Mouse (Mus musculus): ENCODE measurements around the gene Acvr1b.

Acvr1b gene

GRCm38 (mm10) chr15:101253886-101254795 lies 80.3 kb downstream of the Acvr1b start, which contains the start of gene Nr4a1:
TSS of gene Nr4a1 (plus strand) at chr15:101254269.
- POLR2A ChIA-PET, result interaction anchor here (0.6 to 17.4 kb wide), 19 partner anchors 8 to 305 kb away, joined by 3 to 268 read pairs (median 6); partner anchors contain the start of gene Atg101 (in 1 of the 4)
- CTCF ChIA-PET, result interaction anchor here in 3 of 4 experiments (0.6 to 2.0 kb wide), 12 partner anchors 8 to 40 kb away, joined by 3 to 9 read pairs (median 4); no protein-coding TSS in a partner anchor

- ChIA-PET CTCF (interaction anchor here in 3 of 4 experiments (0.5 to 2.0 kb wide), 8 partner anchors 13 to 1328 kb away, joined by 3 to 9 read pairs (median 4); no protein-coding TSS in a partner anchor), POLR2A (interaction anchor here (0.5 to 17.4 kb wide), 18 partner anchors 9 to 991 kb away, joined by 3 to 268 read pairs (median 6); partner anchors contain the start of gene Atg101 (in 1 of the 4))
Observed at GRCm38 (mm10) chr15:101255842-101256462, 82.1 kb downstream of the Acvr1b start.

- ChIA-PET CTCF (interaction anchor here in 2 of 4 experiments (0.5 to 2.0 kb wide), 5 partner anchors 16 to 1327 kb away, joined by 3 to 9 read pairs (median 4); no protein-coding TSS in a partner anchor), POLR2A (interaction anchor here (0.5 to 17.4 kb wide), 17 partner anchors 9 to 991 kb away, joined by 3 to 268 read pairs (median 6); partner anchors contain the start of gene Atg101 (in 1 of the 4))
Observed at GRCm38 (mm10) chr15:101256463-101257206, 82.8 kb downstream of the Acvr1b start.

- ChIA-PET CTCF (no interaction called here), POLR2A (interaction anchor here in 2 of 4 experiments (2.8 to 17.4 kb wide), 3 partner anchors 9 to 21 kb away, joined by 10 to 268 read pairs (median 29); partner anchors contain the start of gene Atg101 (in 1 of the 2))
Observed at GRCm38 (mm10) chr15:101258420-101258819, 84.6 kb downstream of the Acvr1b start.

- CTCF ChIA-PET, result no interaction called here
- POLR2A ChIA-PET, result interaction anchor here in 3 of 4 experiments (0.6 to 17.4 kb wide), 8 partner anchors 8 to 120 kb away, joined by 3 to 268 read pairs (median 5); partner anchors contain the start of gene Atg101 (in 1 of the 3)
Observed at GRCm38 (mm10) chr15:101259922-101260321, 86.1 kb downstream of the Acvr1b start.

GRCm38 (mm10) chr15:101260387-101260786 lies 86.5 kb downstream of the Acvr1b start:
- ChIA-PET POLR2A (interaction anchor here in 3 of 4 experiments (0.5 to 17.4 kb wide), 14 partner anchors 8 to 390 kb away, joined by 3 to 268 read pairs (median 4); partner anchors contain the start of gene Atg101 (in 1 of the 3)), CTCF (interaction anchor here in 2 of 4 experiments (0.7 to 1.1 kb wide), 3 partner anchors 23 to 491 kb away, joined by 7 to 10 read pairs (median 8); partner anchors contain the start of gene Atg101 (in 1 of the 2))

GRCm38 (mm10) chr15:101260874-101261622 lies 87.2 kb downstream of the Acvr1b start:
- CTCF ChIA-PET, result interaction anchor here in 3 of 4 experiments (0.6 to 1.8 kb wide), 8 partner anchors 15 to 491 kb away, joined by 3 to 10 read pairs (median 4); partner anchors contain the start of gene Atg101 (in 1 of the 3)
- POLR2A ChIA-PET, result interaction anchor here in 3 of 4 experiments (0.5 to 17.4 kb wide), 20 partner anchors 9 to 530 kb away, joined by 3 to 268 read pairs (median 4); partner anchors contain the start of gene Atg101 (in 1 of the 3)

- ChIA-PET POLR2A (interaction anchor here in 2 of 4 experiments (0.8 to 17.4 kb wide), 9 partner anchors 10 to 29 kb away, joined by 3 to 268 read pairs (median 4); partner anchors contain the start of gene Atg101 (in 1 of the 2)), CTCF (interaction anchor here in 2 of 4 experiments (0.7 to 1.8 kb wide), 6 partner anchors 16 to 53 kb away, joined by 3 to 4 read pairs (median 3); partner anchors contain the start of gene Atg101 (in 1 of the 2))
Observed at GRCm38 (mm10) chr15:101262502-101262901, 88.6 kb downstream of the Acvr1b start.
